Mouse (Mus musculus) cerebellum, postnatal 14 days (tissue): ENCODE measurements around the gene Lce3d.
A peak's percentile ranks its signal among the peaks of the same experiment; 100 is the strongest.

Experiments used
- DNase-seq, 2 experiments: peaks; one replicate each; pipeline ENCODE4 v3.0.0; 2021; ENCODE audit warnings: mixed read lengths in 2 of 2

Lce3d gene

GRCm38 (mm10) chr3:92957090-92957489 lies at the start of gene Lce3d:
Gene Lce3d (plus strand): TSS chr3:92957390.
- DNase-seq: no peak

GRCm38 (mm10) chr3:92907571-92907970 lies 49.6 kb upstream of the Lce3d start:
- peak; percentile 15 to 45 for DNase-seq

- DNase-seq: peak; percentile 23 to 44
Measured at GRCm38 (mm10) chr3:92920364-92920763, 36.8 kb upstream of the Lce3d start.

- DNase-seq: no peak
Measured at GRCm38 (mm10) chr3:92926130-92926529, 31.1 kb upstream of the Lce3d start, which contains the start of gene Lce3a. Gene Lce3a (minus strand): TSS chr3:92926230.

- DNase-seq: no peak
Measured at GRCm38 (mm10) chr3:92932679-92933078, 24.5 kb upstream of the Lce3d start, which contains the start of gene Lce3b. Gene Lce3b (plus strand): TSS chr3:92932979.

- DNase-seq: peak; percentile 0 to 2
Measured at GRCm38 (mm10) chr3:92944186-92944585, 13.0 kb upstream of the Lce3d start, which contains the start of gene Lce3c. Gene Lce3c (plus strand): TSS chr3:92944486.

- no peak for DNase-seq
Measured at GRCm38 (mm10) chr3:92966761-92967160, 9.6 kb downstream of the Lce3d start, which contains the start of gene Lce3e. Gene Lce3e (plus strand): TSS chr3:92967061.

- DNase-seq: no peak
Measured at GRCm38 (mm10) chr3:92978484-92978883, 21.3 kb downstream of the Lce3d start.

- no peak for DNase-seq
Measured at GRCm38 (mm10) chr3:92991926-92992325, 34.7 kb downstream of the Lce3d start, which contains the start of gene Lce3f. Gene Lce3f (plus strand): TSS chr3:92992226.

GRCm38 (mm10) chr3:92998691-92999090 lies 41.5 kb downstream of the Lce3d start:
- peak; percentile 83 to 88 for DNase-seq

- DNase-seq: no peak
Measured at GRCm38 (mm10) chr3:93000621-93001020, 43.4 kb downstream of the Lce3d start.

- no peak for DNase-seq
Measured at GRCm38 (mm10) chr3:93002843-93003242, 45.7 kb downstream of the Lce3d start.
